Mouse (Mus musculus): Measurements from ENCODE around the gene Tmem206. TPM values are rescaled to one million over a fixed set of nuclear protein-coding genes. Genes with fewer than 3 reads are reported as not detected.
A peak's percentile ranks its signal among the peaks of the same experiment; 100 is the strongest.

Tmem206 gene
- polyA plus RNA-seq, 1 experiment, result 8.4 TPM

DNA sequence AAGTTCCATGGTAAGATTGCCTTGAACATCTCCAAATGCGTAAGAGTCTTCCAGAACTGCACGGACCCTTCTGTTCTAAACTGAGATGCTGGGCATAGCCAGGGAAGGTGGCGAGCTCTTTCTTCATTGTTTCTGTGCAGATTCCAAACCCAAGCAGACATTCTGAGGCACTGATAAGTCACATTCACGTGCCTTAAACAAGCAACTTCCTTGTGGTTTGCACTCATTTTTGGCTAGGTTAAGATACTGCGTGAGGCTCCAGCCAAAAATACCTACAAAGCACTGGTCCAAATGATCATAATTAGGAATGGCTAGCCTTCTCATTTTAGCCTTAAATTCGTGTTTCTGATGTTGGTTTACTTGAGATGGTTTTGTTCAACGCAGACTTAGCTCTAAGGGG is 33.8 kb downstream of the Tmem206 start:
- Histone ChIP-seq H3K4me1 (ENCODE audit: control insufficient read depth, insufficient read depth, low read length) (no peaks in the 10 kb centered on the region), H3K4me3 (replicated peaks; ENCODE audit: extremely low read depth, low read depth, low read length) (no peak overlapping the region)
- TF ChIP-seq POLR2A (IDR thresholded peaks at IDR 0.05; ENCODE audit: borderline replicate concordance, extremely low read depth, low read depth, low read length) (no peak), CTCF (IDR thresholded peaks at IDR 0.05; ENCODE audit: insufficient read depth, low read length) (no peak)
- 79% methylated on average over 7 of the region's 7 CpGs for WGBS
- DNase-seq, result no peak

DNA sequence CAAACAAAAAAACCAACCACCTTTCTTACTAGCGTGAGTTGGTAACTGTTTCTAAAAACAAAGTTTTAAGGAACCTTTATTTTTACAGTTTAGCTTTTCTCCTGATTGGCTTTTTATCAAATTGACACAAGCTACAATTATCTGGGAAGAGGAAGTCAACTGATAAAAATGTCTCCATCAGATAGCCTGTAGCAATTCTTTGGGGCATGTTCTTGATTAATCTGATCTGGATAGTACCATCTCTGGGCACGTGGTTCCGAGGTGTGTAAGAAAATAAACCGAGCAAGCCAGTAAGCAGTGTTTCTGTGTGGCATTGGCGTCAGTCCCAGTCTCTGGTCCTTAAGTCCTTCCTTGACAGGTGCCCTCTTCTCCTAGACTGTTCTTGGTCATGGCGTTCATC is 36.7 kb downstream of the Tmem206 start:
- 63% methylated on average over 6 of the region's 6 CpGs for whole genome bisulfite sequencing
- TF ChIP-seq CTCF (IDR thresholded peaks at IDR 0.05; ENCODE audit: insufficient read depth, low read length) (no peak), POLR2A (IDR thresholded peaks at IDR 0.05; ENCODE audit: borderline replicate concordance, extremely low read depth, low read depth, low read length) (no peak)
- H3K4me1 ChIP-seq (ENCODE audit: control insufficient read depth, insufficient read depth, low read length), result no peaks in the 10 kb centered on the region
- H3K4me3 ChIP-seq (replicated peaks; ENCODE audit: extremely low read depth, low read depth, low read length), result no peak overlapping the region
- DNase-seq, result no peak

DNA sequence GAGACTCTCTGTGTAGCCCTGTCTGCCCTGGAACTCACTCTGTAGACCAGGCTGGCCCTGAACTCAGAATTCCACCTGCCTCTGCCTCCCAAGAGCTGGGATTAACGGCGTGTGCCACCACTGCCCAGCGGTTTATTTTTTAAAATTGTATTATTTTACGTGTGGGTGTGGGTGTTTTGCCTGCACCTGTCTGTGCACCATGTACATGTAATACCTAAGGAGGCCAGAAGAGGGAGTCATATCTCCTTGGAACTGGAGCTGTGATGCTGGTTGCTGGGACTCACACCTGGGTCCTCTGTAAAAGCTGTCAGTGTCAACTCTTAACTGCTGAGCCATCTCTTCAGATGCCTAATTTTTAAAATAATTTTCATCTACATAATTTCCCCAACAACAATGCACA is 38.8 kb downstream of the Tmem206 start:
- TF ChIP-seq POLR2A (IDR thresholded peaks at IDR 0.05; ENCODE audit: borderline replicate concordance, extremely low read depth, low read depth, low read length), result no peak
- TF ChIP-seq CTCF (IDR thresholded peaks at IDR 0.05; ENCODE audit: insufficient read depth, low read length), result peak; percentile 41
- H3K4me1 ChIP-seq (ENCODE audit: control insufficient read depth, insufficient read depth, low read length), result no peaks in the 10 kb centered on the region
- H3K4me3 ChIP-seq (replicated peaks; ENCODE audit: extremely low read depth, low read depth, low read length), result no peak overlapping the region
- DNase-seq, result no peak
- WGBS, result 61% methylated on average over 4 of the region's 4 CpGs

DNA sequence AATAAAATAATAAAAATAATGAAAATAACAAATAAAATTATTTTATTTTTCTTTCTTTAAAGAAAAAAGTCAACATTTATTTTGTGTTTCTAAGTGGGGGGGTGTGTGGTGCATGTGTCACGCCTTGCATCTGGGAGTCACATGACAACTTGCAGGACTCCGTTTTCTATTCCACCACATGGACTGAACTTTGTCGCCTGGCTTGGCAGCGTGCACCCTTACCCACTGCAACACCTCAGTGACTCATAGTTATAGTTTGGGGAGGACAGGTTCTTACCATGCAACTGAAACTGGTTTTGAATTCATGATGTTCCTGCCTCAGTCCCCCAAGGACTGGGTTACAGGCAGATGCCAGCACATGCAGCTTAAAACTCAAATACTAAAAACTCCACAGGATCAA is 42.5 kb downstream of the Tmem206 start:
- TF ChIP-seq POLR2A (IDR thresholded peaks at IDR 0.05; ENCODE audit: borderline replicate concordance, extremely low read depth, low read depth, low read length) (no peak), CTCF (IDR thresholded peaks at IDR 0.05; ENCODE audit: insufficient read depth, low read length) (no peak)
- DNase-seq, result no peak
- H3K4me3 ChIP-seq (replicated peaks; ENCODE audit: extremely low read depth, low read depth, low read length), result no peak overlapping the region

DNA sequence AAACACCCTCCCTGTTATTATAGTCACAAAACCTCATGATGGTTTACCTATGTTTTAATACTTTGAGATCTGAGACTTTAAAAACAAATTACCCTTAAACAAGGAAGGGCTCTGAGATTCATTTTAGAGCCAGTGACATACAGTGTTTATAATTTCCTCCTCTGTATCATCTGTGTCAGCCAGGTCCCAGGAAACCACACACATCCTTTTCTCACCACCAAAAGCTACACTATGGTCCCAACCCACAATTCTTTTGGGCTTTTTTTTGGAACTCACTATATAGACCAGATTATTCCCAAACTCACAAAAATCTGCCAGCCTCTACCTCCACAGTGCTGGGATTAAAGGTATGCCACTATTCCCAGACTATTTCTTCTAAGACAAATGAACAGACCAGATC is 43.4 kb downstream of the Tmem206 start:
- H3K4me1 ChIP-seq (ENCODE audit: control insufficient read depth, insufficient read depth, low read length), result no peaks in the 10 kb centered on the region
- TF ChIP-seq POLR2A (IDR thresholded peaks at IDR 0.05; ENCODE audit: borderline replicate concordance, extremely low read depth, low read depth, low read length) (no peak), CTCF (IDR thresholded peaks at IDR 0.05; ENCODE audit: insufficient read depth, low read length) (no peak)
- no peak overlapping the region for H3K4me3 ChIP-seq (replicated peaks; ENCODE audit: extremely low read depth, low read depth, low read length)
- no peak for DNase-seq

More for the DNA sequence above, 42.5 kb downstream of the Tmem206 start:
- H3K4me1 ChIP-seq (ENCODE audit: control insufficient read depth, insufficient read depth, low read length), result no peaks in the 10 kb centered on the region
- WGBS, result 55% methylated on average over 4 of the region's 4 CpGs

DNA sequence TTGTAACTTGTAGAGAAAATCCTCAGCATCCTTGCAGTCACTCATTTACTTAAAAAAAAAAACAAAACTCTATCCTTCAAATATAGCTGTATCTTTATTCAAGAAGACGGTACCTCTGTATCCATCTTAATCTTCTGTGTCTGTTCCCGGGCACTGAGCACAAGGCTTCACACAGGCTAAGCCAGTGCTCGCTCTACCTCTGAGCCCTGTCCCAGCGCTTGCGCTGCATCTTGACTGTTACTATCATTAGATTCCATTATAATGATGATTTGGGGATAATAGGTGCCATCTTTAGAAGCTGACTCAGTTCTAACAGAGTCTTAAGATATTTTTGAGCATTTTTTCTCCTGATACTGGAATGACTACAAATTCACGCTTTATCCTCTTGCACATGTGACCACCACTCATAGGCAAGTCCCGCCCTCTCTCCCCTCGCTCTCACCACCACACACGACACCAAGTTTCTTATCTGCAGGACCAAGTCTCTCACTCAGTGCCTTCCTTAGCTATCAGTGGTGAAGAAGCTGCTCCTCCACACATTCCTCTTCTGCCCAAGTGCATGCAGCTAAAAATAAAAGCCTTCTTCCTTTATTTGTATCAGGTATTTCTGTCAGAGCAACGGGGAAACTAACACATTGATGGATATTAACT is 49.4 kb downstream of the Tmem206 start:
- 77% methylated on average over 10 of the region's 10 CpGs for WGBS
- no peak for TF ChIP-seq POLR2A (IDR thresholded peaks at IDR 0.05; ENCODE audit: borderline replicate concordance, extremely low read depth, low read depth, low read length)
- no peak for TF ChIP-seq CTCF (IDR thresholded peaks at IDR 0.05; ENCODE audit: insufficient read depth, low read length)
- H3K4me1 ChIP-seq (ENCODE audit: control insufficient read depth, insufficient read depth, low read length), result peaks cover 10% of the 10 kb centered on the region
- no peak for DNase-seq
- no peak overlapping the region for H3K4me3 ChIP-seq (replicated peaks; ENCODE audit: extremely low read depth, low read depth, low read length)

DNA sequence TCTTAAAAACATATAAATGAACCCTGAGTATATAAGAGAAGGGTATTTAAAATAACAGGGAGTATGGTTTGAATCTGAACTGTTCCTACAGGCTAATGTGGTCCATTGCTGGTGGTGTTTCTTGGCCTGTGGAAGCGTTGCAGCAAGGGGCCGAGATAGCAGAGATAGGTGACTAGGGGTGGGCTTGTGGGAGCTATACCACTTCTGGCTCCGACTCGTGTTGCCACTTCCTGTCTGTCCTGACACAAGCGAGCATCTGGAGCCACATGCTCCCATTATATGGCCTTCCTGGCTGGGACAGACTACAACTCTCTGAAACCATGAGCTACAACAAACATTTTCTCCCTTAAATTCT is 49.9 kb downstream of the Tmem206 start:
- no peak for DNase-seq
- WGBS, result 66% methylated on average over 5 of the region's 5 CpGs
- H3K4me1 ChIP-seq (ENCODE audit: control insufficient read depth, insufficient read depth, low read length), result peaks cover 14% of the 10 kb centered on the region
- TF ChIP-seq CTCF (IDR thresholded peaks at IDR 0.05; ENCODE audit: insufficient read depth, low read length) (no peak), POLR2A (IDR thresholded peaks at IDR 0.05; ENCODE audit: borderline replicate concordance, extremely low read depth, low read depth, low read length) (no peak)
- no peak overlapping the region for H3K4me3 ChIP-seq (replicated peaks; ENCODE audit: extremely low read depth, low read depth, low read length)

DNA sequence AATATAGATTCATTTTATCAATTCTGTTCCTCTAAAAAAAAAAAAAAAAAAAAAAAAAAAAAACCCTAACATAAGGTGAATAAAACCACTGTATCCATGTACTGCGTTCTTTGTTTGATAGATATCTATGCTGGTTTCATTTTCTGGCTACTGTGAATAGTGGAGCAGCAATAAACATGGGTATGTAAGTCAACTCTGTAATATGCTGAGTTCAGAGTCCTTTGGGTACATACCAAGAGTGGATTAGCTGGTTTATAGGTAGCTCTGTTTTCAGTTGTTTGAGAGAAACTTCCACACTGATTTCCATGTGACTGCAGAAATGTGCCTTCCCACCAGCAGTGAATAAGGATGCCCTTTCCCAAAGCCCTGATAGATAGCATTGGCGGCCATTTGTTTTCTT is 52.4 kb downstream of the Tmem206 start:
- no peak for DNase-seq
- 80% methylated on average over 2 of the region's 2 CpGs for WGBS
- Histone ChIP-seq H3K4me1 (ENCODE audit: control insufficient read depth, insufficient read depth, low read length) (peaks cover 19% of the 10 kb centered on the region), H3K4me3 (replicated peaks; ENCODE audit: extremely low read depth, low read depth, low read length) (no peak overlapping the region)
- TF ChIP-seq CTCF (IDR thresholded peaks at IDR 0.05; ENCODE audit: insufficient read depth, low read length), result no peak
- no peak for TF ChIP-seq POLR2A (IDR thresholded peaks at IDR 0.05; ENCODE audit: borderline replicate concordance, extremely low read depth, low read depth, low read length)

DNA sequence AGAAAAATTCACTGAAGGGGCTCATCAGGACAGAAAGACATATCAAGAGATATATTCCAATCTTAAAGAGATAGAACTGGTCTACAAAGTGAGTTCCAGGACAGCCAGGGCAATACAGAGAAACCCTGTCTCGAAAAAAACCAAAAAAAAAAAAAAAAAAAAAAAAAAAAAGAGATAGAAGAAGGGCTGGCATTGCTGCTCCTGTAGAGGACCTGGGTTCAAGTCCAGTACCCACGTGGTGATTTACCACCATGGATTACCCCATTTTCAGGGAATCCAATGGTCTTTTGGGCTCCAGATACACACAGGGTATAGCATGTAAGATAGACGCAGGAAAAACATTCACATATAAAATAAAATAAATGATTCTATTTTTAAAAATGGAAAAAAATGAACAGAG is 55.1 kb downstream of the Tmem206 start:
- TF ChIP-seq POLR2A (IDR thresholded peaks at IDR 0.05; ENCODE audit: borderline replicate concordance, extremely low read depth, low read depth, low read length) (no peak), CTCF (IDR thresholded peaks at IDR 0.05; ENCODE audit: insufficient read depth, low read length) (no peak)
- H3K4me1 ChIP-seq (ENCODE audit: control insufficient read depth, insufficient read depth, low read length), result peaks cover 20% of the 10 kb centered on the region
- no peak overlapping the region for H3K4me3 ChIP-seq (replicated peaks; ENCODE audit: extremely low read depth, low read depth, low read length)
- no peak for DNase-seq
- WGBS, result 89% methylated on average over 3 of the region's 3 CpGs

DNA sequence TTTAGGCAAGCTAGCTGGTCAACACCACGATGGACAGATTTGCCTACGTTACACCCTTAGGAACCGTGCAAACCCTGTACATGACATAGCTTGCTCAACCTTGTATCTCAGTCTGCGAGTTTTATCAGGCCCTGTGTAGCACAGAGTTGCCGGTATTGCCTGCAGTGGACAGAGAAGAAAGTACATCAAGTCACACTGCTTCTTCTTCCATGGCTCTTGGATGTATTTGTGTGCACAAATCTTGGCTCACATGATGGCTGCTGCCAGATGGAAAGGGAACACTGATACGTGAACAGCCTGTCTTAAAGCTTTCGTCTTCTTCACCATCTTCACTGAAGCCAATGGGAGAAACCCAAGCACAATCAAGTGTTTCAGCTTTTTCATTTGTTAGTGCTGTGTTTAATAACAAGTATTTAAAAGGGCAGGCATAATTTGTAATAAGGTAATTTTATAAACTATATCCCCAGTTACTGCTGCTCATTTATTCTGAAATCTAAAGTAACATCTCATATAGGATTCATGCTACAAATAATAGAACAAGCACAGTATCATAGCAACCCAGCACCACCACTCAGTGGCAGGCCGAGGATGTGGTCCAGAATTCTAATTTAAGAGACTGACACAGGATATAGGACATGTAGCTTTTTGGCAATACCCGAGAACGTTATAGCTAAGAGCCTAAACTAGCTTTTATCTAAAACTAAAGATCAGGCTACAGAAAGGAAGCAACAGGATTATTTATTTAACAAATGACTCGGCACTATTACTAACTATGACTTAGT is 56.4 kb downstream of the Tmem206 start:
- no peak for DNase-seq
- peaks cover 20% of the 10 kb centered on the region for H3K4me1 ChIP-seq (ENCODE audit: control insufficient read depth, insufficient read depth, low read length)
- WGBS, result 60% methylated on average over 11 of the region's 11 CpGs
- no peak overlapping the region for H3K4me3 ChIP-seq (replicated peaks; ENCODE audit: extremely low read depth, low read depth, low read length)
- TF ChIP-seq CTCF (IDR thresholded peaks at IDR 0.05; ENCODE audit: insufficient read depth, low read length) (no peak), POLR2A (IDR thresholded peaks at IDR 0.05; ENCODE audit: borderline replicate concordance, extremely low read depth, low read depth, low read length) (no peak)

Data from lung, adult 2 months (tissue).